Mouse (Mus musculus) kidney, postnatal 36 days (tissue): ENCODE data around the gene Popdc3.
"Not testable (repeated sequence)": the region's sequence is repeated elsewhere in the genome, so short reads cannot be mapped to it uniquely, and the experiment has no call there.

Experiments used
- DNase-seq, 2 experiments: peaks; one replicate each; pipeline ENCODE4 v3.0.0; 2021 to 2022; ENCODE audit warnings: mixed read lengths in 2 of 2

The Popdc3 gene

DNA sequence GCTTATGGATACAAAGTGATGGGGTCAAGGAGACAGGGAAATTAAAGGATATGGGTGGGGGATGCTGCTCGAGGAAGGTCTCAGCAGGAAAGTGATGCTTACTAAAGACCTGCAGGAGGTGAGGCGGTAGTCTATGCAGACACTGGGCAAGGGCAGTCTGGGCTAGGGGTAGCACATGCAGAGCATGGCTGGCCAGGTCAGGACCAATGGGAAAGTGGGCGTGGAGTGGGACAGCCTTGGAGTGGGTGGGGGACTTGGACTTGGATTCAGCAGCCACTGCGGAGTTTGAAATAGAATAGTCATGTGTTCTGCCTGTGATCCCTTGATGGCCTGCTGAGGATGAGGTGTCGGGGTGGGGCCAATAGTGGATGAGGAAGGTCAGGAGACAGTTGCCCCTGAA lies 141.0 kb downstream of the Popdc3 start:
- no peak for DNase-seq

DNA sequence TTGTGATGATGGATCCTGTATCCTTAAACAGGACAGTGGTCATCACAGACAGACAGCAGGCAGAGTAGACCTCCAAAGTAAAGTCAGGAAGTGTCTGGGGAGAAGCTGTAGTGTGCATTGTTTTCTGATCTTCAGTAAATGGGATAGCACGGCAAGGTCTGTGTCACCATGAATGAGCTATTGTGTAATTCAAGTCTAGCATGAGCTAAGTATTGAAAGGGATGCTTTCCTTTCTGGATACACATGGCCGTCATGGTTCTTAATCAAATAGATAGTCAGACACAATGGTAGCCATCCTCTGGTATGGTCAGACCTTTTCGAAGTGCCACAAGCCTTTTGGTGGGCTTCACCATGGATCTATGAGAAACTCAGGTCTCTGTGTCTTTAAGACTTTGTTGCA lies 142.4 kb downstream of the Popdc3 start:
- no peak for DNase-seq

DNA sequence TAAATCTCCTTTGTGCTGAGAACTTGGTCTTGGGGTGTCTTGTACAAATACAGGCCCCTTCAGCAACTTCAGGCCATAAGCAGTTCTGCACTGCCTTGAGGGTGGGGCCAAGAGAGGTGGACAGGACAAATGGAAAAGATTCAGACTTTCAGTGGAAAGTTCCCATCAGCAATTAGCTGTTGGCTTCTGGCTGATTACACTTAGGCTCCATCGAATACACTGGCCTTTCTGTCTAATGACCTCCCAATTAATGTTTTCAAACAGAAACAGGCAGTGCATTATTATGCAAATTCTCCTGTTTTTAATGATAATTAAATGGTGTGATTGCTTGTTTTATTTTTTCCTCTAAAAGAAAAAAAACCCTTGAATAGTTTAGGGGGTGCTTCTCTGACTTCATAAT lies 146.3 kb downstream of the Popdc3 start:
- no peak for DNase-seq

DNA sequence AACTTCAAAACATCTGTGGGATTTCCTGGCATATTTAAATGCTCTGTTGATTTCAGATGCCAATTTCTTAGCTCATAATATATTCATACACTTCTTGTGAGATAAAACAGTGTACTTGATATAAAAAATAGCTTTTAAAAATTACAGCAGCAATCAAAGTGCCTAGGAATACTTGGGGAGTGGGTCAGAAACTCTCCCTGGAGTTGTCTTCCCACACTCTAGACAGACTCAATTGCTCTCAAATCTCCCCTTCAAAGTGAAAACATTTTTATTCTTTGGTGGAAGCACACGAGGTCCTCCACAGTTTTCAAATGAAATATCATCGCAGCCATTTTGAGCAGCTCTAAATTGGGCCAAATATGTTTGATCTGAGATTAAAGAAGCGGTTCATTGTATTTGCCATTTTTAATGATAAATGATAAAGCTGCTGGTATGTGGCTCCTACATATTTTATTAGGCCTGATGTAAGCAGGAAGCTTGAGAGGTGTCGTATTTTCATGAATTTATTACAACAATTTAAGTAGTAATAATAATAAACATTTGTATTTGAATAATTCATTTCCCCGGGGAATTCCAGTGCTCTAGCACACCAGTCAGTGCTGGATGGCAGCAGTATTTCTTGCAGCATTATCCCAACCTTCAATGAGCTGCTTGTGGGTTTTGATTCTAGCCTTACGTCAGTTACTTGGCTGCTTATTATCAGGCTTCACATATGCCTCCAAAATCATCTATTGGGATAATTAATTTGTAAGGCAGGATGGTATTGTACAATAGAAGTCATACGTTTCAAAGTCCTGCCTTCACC lies 150.5 kb downstream of the Popdc3 start:
- DNase-seq = no peak

DNA sequence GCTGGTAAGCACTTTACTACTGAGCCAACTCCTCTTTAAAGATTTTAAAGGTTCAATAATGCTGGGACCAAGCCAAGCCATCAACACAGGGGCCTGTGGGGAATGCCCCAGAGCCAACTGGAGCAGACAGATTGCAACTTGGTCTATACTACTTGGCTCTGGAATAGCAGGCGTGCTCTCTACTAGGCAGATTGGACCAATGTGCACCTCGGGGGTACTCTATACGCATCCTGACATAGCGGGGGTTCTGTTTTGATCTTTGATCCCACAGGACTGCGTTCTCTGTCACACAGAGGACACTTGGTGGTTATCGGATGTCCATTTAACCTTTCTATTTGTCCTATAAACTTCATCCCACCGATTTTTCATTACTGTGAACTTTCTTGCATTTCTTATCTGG lies 157.0 kb downstream of the Popdc3 start:
- DNase-seq = no peak

DNA sequence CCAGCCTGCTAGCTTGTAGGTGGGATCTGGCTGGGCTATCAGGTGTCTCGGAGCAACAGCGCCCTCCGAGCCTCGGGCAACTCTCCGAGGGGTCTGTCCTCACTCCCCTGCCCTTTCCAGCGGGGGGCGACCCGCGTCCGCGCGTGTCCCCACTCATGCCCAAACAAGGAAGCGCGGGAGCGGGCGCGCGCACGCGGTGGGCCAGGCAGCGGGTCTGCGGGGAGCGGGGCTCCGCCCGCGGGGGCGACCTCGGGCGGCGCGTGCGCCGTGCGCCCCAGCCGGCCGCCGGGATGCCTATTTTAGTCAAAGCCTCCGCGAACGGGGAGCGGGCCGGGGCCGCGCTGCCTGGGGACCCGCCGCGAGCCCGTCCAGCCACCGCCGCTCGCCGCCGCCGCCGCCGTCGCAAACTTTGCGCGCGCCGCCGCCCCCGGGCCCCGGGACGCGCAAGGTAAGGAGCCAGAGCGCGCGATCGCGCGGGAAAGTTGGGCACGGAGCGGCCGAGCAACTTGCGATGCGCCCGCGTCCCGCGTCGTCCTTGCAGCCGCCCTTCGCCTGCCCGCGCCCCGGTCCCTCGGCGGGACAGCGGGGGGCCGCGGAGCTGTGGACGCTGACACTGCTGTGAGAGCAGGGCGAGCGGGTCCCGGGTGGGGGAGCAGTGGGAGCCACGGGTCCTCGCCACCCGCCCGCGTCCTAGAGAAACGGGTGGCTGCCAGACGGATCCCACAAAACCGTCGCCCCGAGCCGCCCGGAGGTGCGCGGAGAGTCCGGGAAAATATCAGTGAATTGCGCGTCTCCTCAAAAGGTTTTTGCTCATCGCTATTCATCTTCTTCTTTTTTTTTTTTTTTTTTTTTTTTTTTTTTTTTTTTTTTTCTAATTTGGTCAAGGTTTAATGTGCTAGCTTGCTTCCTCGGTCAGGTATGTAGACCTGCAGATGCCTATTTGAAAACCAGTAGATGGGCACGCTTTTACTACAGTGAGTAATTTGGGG lies 157.8 kb downstream of the Popdc3 start, which contains the start of gene Bves:
TSS of gene Bves (plus strand) at position 339 of the 989 bp plus-strand sequence.
- peak in 1 of 2 experiments; percentile 6 for DNase-seq

DNA sequence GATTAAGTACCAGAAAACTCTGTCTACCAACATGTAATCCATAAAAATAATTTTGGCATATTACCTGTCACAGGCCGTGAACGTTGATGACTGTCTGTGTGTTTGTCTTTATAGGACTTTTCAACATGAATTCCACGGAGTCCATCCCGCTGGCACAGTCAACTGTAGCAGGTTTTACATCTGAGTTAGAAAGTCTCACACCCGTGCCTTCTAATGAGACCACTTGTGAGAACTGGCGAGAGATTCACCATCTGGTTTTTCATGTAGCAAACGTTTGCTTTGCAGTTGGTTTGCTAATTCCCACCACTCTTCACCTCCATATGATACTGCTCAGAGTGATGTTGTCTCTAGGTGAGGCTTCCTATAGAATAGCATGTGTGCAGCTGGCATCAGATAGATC lies 161.2 kb downstream of the Popdc3 start:
- no peak for DNase-seq

DNA sequence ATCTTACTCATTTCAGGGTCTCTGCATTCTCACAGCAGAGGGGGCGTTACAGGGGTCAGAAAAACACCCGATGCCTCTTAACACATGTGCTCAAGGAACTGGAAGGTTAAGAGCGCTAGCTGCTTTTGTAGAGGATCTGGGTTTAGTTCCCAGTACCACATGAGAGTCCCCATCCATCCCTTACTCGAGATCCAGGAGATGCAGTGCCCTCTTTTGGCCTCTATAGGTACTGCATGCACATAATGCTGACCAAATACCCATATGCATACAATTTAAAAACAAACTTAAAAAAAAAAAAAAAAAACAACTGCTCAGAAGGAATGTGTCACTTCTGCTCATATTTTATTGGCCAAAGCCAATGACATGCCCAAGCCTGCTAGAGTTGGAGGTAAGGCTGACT lies 166.5 kb downstream of the Popdc3 start:
- DNase-seq = no peak

DNA sequence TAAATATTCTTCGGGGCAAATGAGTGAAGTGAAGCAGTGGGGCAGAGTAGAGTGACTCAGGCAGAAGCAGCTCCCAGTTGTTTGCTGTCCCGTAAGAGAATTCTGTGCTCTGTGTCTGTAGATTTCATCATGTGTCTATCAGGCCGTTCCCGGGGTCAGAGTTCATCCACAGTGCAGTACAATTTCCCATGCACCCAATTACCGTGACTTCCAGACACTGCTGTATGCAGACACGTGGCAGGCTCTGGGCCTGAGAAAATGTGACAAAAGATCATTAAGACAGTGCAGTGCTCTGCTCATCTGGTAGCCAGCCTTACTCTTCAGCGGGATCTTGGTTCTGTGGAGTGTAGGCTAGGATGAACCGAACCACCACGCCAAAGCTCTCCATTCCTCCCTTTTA lies 167.3 kb downstream of the Popdc3 start:
- no peak for DNase-seq

DNA sequence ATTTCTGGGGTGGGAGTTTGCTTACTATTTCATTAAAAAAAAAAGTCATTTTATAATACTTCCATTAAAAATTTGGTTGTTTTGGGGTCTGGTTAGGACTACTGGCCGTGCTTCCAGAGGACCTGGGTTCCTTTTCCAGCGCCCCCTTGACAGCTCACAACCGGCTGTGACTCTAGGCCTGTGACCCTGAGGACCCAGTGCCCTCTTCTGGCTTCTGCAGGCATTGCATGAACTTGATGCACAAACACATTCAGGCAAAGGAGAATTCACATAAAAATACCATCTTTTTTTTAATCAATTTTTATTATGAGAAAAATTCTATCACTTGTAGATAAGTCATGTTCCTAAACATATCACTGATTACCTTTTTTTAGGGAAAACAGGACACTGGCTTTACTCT lies 170.2 kb downstream of the Popdc3 start:
- DNase-seq = not testable (repeated sequence)

DNA sequence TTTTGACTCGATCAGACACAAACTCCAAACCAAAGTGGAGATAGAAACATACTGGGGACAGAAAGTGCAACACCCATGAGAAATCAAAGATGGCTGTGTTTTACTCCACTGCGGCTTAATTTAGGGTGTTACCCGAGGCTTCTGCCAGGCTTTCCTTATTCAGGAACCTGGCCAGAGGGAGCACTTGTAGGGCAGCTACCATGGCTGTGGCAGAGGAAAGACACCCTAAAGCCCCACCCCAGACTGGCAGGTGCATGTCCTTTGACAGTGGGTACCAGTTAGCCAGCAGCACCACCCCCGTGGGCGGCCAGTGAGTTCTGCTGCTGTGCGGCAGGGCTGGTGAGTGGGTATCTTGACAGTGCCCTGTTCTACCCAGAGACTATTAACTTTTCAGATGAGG lies 178.2 kb downstream of the Popdc3 start:
- no peak for DNase-seq

DNA sequence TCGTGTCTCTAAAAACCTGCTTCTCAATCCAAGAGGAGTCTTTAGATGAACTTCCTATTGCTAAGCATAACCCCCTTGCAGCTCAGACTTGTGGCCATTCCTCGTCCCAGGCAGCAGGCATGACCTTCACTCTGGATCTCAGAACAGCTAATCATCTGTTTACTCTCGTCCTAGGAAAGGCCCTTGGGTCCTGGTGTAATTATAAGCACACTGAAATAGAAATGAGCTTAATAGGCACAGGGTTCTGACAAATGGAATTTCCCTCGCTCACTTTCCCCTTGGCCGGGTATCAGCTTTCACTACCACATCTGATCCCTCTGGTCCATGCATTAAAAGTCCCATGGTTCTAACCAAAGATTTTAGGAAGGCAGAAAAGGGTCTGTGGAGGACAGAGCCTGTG lies 185.5 kb downstream of the Popdc3 start:
- DNase-seq = peak in 1 of 2 experiments; percentile 3

DNA sequence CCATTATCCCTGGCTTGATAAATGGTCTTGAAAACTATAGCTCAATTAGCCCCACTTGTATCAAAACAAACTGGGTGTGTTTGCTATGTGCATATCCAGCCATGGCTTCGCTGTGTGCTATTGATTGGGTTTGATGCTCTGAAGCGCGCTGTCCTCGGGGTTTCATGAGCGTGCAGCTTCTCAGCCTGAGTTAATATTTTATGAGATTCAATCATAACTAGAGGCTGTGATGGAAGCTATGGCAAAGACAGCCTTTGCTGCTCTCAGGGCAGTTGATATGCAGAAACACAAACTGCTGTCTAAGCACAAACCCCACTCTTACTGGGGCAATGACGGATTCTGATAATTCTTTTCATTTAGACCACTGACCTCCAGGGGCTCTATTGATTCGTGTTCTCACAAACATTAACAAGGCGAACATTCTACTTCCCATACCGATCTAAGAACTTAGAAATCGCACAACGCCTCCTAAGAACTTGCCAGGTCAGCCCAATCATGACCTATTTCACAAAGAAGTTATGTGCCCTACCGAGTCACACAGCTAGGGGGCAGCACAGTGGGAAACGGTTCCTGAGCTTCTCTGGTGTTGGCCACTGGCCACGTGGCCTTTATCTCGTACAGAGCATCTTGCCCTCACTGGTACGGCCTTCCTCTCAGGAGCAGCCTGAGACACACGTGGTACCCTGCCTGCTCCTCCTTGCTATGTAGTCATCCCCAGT lies 189.2 kb downstream of the Popdc3 start:
- no peak for DNase-seq
